Comparison of ENCODE assay signal across 8 mouse cellular contexts in the genomic region with DNA sequence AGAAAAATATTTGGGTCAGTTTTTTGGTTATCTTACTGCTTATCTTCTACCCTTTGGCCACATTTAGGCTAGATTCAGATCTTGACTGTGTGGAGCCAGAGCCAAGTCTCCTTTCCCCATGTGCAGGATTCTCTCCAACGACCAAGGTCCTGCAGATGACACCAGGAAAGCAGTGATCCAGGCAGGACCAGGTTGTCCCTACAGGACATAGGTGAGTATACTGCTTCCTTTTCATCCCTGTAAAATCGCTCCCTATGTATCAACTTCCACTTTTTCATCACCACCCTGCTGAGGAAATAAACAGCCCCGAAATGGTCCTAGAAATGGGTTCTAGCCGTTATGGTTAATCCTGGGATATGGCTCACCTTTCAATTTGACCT. TPM values are rescaled to one million over a fixed set of nuclear protein-coding genes. Genes with fewer than 3 reads are reported as not detected.
DNase-seq lines count a peak whose midpoint lies in the region; ATAC-seq lines count a peak whose summit lies in the region.

No protein-coding gene starts in this region.

- H3K4me3 ChIP-seq in lung, embryonic 15.5 days = peak overlapping the region; percentile 82
- peak overlapping the region; percentile 100 for H3K4me3 ChIP-seq in forebrain, embryonic 10.5 days
- peak overlapping the region; percentile 99 for H3K4me3 ChIP-seq in limb, embryonic 10.5 days
- H3K4me3 ChIP-seq in neural tube, embryonic 14.5 days (ENCODE audit: low read depth, low read length) = peak overlapping the region; percentile 99

- peaks cover 55% of the 10 kb centered on the region for H3K4me1 ChIP-seq in lung, embryonic 15.5 days
- peaks cover 68% of the 10 kb centered on the region for H3K4me1 ChIP-seq in forebrain, embryonic 10.5 days
- H3K4me1 ChIP-seq in limb, embryonic 10.5 days = peaks cover 62% of the 10 kb centered on the region
- peaks cover 25% of the 10 kb centered on the region for H3K4me1 ChIP-seq in neural tube, embryonic 14.5 days (ENCODE audit: control insufficient read depth, insufficient read depth, low read length)

- H3K36me3 ChIP-seq in lung, embryonic 15.5 days = no peaks in the 10 kb centered on the region
- peaks cover 9% of the 10 kb centered on the region for H3K36me3 ChIP-seq in forebrain, embryonic 10.5 days (replicated peaks)
- peaks cover 7% of the 10 kb centered on the region for H3K36me3 ChIP-seq in limb, embryonic 10.5 days
- no peaks in the 10 kb centered on the region for H3K36me3 ChIP-seq in neural tube, embryonic 14.5 days (ENCODE audit: control insufficient read depth, insufficient read depth, low read length)

- 18% methylated on average over 4 of the region's 4 CpGs for WGBS in lung, embryonic 15.5 days
- 16% methylated on average over 4 of the region's 4 CpGs for WGBS in forebrain, embryonic 10.5 days
- WGBS in limb, embryonic 10.5 days = 12% methylated on average over 4 of the region's 4 CpGs
- 20% methylated on average over 4 of the region's 4 CpGs for WGBS in neural tube, embryonic 14.5 days

- H3K27ac ChIP-seq in lung, embryonic 15.5 days = no peak overlapping the region
- peak overlapping the region; percentile 91 for H3K27ac ChIP-seq in forebrain, embryonic 10.5 days
- peak overlapping the region; percentile 92; the same call in 1 of the 2 replicates for H3K27ac ChIP-seq in limb, embryonic 10.5 days
- H3K27ac ChIP-seq in neural tube, embryonic 14.5 days (ENCODE audit: low read depth, low read length) = 0 out of 2 replicates have a peak overlapping the region, but pooled peaks have one; percentile 69

- no peaks in the 10 kb centered on the region for H3K27me3 ChIP-seq in lung, embryonic 15.5 days
- H3K27me3 ChIP-seq in forebrain, embryonic 10.5 days (ENCODE audit: poor library complexity, severe bottlenecking) = no peaks in the 10 kb centered on the region; the same call in 1 of the 2 replicates
- no peaks in the 10 kb centered on the region for H3K27me3 ChIP-seq in limb, embryonic 10.5 days (ENCODE audit: low read depth, poor library complexity, severe bottlenecking)
- no peaks in the 10 kb centered on the region for H3K27me3 ChIP-seq in neural tube, embryonic 14.5 days (ENCODE audit: control insufficient read depth, insufficient read depth, low read length)

- peak overlapping the region; percentile 80 for H3K4me2 ChIP-seq in lung, embryonic 15.5 days
- H3K4me2 ChIP-seq in neural tube, embryonic 14.5 days (ENCODE audit: low read depth, low read length) = 0 out of 2 replicates have a peak overlapping the region, but pooled peaks have one; percentile 64

- no peak for DNase-seq in lung, postnatal 36 days
- DNase-seq in forebrain, embryonic 10.5 days (ENCODE audit: extremely low spot score, low spot score) = no peak
- DNase-seq in limb, embryonic 10.5 days (ENCODE audit: low spot score) = no peak
- DNase-seq in adrenal gland, adult 2 months = no peak
- DNase-seq in thymus, postnatal 4 days = no peak
- DNase-seq in retina, postnatal 1 day = no peak

- no peaks in the 10 kb centered on the region for H3K9me3 ChIP-seq in lung, embryonic 15.5 days
- H3K9me3 ChIP-seq in forebrain, embryonic 10.5 days = no peaks in the 10 kb centered on the region
- no peaks in the 10 kb centered on the region for H3K9me3 ChIP-seq in limb, embryonic 10.5 days (replicated peaks)
- H3K9me3 ChIP-seq in neural tube, embryonic 14.5 days (ENCODE audit: control insufficient read depth, low read length) = no peaks in the 10 kb centered on the region

- H3K9ac ChIP-seq in lung, embryonic 15.5 days = no peak overlapping the region
- no peak overlapping the region for H3K9ac ChIP-seq in neural tube, embryonic 14.5 days (replicated peaks; ENCODE audit: low read depth, low read length)

- ATAC-seq in lung, embryonic 15.5 days (ENCODE audit: borderline replicate concordance, extremely low read depth, low FRiP score, low TSS enrichment) = no peak
- ATAC-seq in neural tube, embryonic 14.5 days (ENCODE audit: low read depth) = no peak

RNA-seq across cellular contexts. Expression of a gene that starts 4.9 kb away (rescaled TPM):
- polyA plus RNA-seq in lung, embryonic 15.5 days (2015; fragmentation: Nextera tagmentation; extraction: Ambion mirVana) = 10.6 and 11.0 TPM in 2 replicates
- polyA plus RNA-seq in forebrain, embryonic 10.5 days (2016; fragmentation: Nextera tagmentation; extraction: Ambion mirVana) = 13.5 and 15.2 TPM in 2 replicates
- polyA plus RNA-seq in limb, embryonic 10.5 days (2016; fragmentation: Nextera tagmentation; extraction: Ambion mirVana) = 12.3 and 14.4 TPM in 2 replicates
- 15.8 and 20.9 TPM in 2 replicates for polyA plus RNA-seq in neural tube, embryonic 14.5 days (2014; fragmentation: Nextera tagmentation; extraction: Ambion mirVana)
- total RNA-seq in adrenal gland, adult 2 months (2021) = 10 to 100 TPM; 40.8 to 49.6 TPM
- polyA plus RNA-seq in adrenal gland, adult 2 months (2012; rRNA removed) = 24.5 and 31.6 TPM in 2 replicates

RNA-seq across cellular contexts. Expression of a gene that starts 13.2 kb away (rescaled TPM):
- 2,263 and 2,267 TPM in 2 replicates for polyA plus RNA-seq in lung, embryonic 15.5 days (2015; fragmentation: Nextera tagmentation; extraction: Ambion mirVana)
- polyA plus RNA-seq in forebrain, embryonic 10.5 days (2016; fragmentation: Nextera tagmentation; extraction: Ambion mirVana) = 2,314 and 2,329 TPM in 2 replicates
- polyA plus RNA-seq in limb, embryonic 10.5 days (2016; fragmentation: Nextera tagmentation; extraction: Ambion mirVana) = 2,336 and 2,543 TPM in 2 replicates
- polyA plus RNA-seq in neural tube, embryonic 14.5 days (2014; fragmentation: Nextera tagmentation; extraction: Ambion mirVana) = 2,213 and 2,273 TPM in 2 replicates
- total RNA-seq in adrenal gland, adult 2 months (2021) = 1,000 to 10,000 TPM; 2,694 to 3,346 TPM
- polyA plus RNA-seq in adrenal gland, adult 2 months (2012; rRNA removed) = 7,039 and 9,498 TPM in 2 replicates

RNA-seq across cellular contexts. Expression of a gene that starts 37.5 kb away (rescaled TPM):
- polyA plus RNA-seq in lung, embryonic 15.5 days (2015; fragmentation: Nextera tagmentation; extraction: Ambion mirVana) = 550 and 564 TPM in 2 replicates
- polyA plus RNA-seq in forebrain, embryonic 10.5 days (2016; fragmentation: Nextera tagmentation; extraction: Ambion mirVana) = 733 and 767 TPM in 2 replicates
- polyA plus RNA-seq in limb, embryonic 10.5 days (2016; fragmentation: Nextera tagmentation; extraction: Ambion mirVana) = 668 and 708 TPM in 2 replicates
- polyA plus RNA-seq in neural tube, embryonic 14.5 days (2014; fragmentation: Nextera tagmentation; extraction: Ambion mirVana) = 381 and 396 TPM in 2 replicates
- 100 to 1,000 TPM; 179 to 195 TPM for total RNA-seq in adrenal gland, adult 2 months (2021)
- polyA plus RNA-seq in adrenal gland, adult 2 months (2012; rRNA removed) = 124 and 151 TPM in 2 replicates
